Mouse (Mus musculus): ENCODE measurements around the gene Vil1. TPM values are rescaled to one million over a fixed set of nuclear protein-coding genes. Genes with fewer than 3 reads are reported as not detected.

The Vil1 gene
- total and polyA plus RNA-seq, 2 experiments: 0.18 to 0.26 TPM

GRCm38 (mm10) chr1:74388398-74388920 is 20.7 kb upstream of the Vil1 start:
- no peaks in the 10 kb centered on the region for H3K27me3 ChIP-seq (ENCODE audit: control insufficient read depth, insufficient read depth, low read length)
- no peaks in the 10 kb centered on the region for H3K36me3 ChIP-seq (ENCODE audit: control insufficient read depth, insufficient read depth, low read length)
- H3K27ac ChIP-seq (replicated peaks; ENCODE audit: insufficient read depth, low read depth, low read length): no peak overlapping the region; the same call in 1 of the 2 replicates
- peaks cover 17% of the 10 kb centered on the region for H3K4me1 ChIP-seq (ENCODE audit: control insufficient read depth, insufficient read depth, low read length)
- 91% methylated on average over 7 of the region's 7 CpGs for WGBS
- no peak overlapping the region for H3K9ac ChIP-seq (ENCODE audit: low read depth, low read length)
- H3K4me3 ChIP-seq (ENCODE audit: insufficient read depth, low read depth, low read length): no peak overlapping the region
- TF ChIP-seq CTCF (IDR thresholded peaks at IDR 0.05; ENCODE audit: low read depth, low read length) (no peak), POLR2A (IDR thresholded peaks at IDR 0.05; ENCODE audit: extremely low read depth, insufficient read depth, low read length) (no peak)
- peaks cover 12% of the 10 kb centered on the region; the same call in 1 of the 2 replicates for H3K79me2 ChIP-seq (ENCODE audit: control insufficient read depth, insufficient read depth, low read length)
- peak; percentile 40 for DNase-seq (ENCODE audit: extremely low read depth, low read depth, low spot score)

DNA sequence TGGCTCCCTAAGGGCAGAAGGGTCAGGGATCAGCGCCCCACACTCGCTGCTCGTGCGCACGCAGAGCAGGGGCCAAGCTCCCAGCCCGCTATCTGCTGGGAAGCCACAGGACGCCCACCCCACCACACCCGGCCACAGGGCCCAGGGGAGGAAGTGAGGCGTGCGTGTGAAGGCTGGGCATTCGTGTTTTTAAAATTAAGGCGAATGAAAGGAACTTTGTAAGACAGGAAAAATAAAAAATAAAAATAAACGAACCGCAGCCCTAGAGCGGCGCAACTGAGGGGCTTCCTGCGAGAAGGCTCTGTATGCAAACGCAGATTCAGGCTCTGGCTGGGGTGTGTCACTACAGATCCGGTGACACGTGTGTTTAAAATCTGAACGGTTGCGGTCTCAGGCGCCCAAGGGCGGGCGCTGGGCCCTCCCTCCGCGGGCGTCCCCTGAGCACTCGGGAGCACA is 19.3 kb upstream of the Vil1 start:
- no peak for TF ChIP-seq CTCF (IDR thresholded peaks at IDR 0.05; ENCODE audit: low read depth, low read length)
- no peak for TF ChIP-seq POLR2A (IDR thresholded peaks at IDR 0.05; ENCODE audit: extremely low read depth, insufficient read depth, low read length)
- H3K4me3 ChIP-seq (ENCODE audit: insufficient read depth, low read depth, low read length): no peak overlapping the region
- 50% methylated on average over 29 of the region's 29 CpGs for WGBS
- H3K4me1 ChIP-seq (ENCODE audit: control insufficient read depth, insufficient read depth, low read length): peaks cover 28% of the 10 kb centered on the region
- no peak overlapping the region for H3K27ac ChIP-seq (replicated peaks; ENCODE audit: insufficient read depth, low read depth, low read length)
- peaks cover 6% of the 10 kb centered on the region; the same call in 1 of the 2 replicates for H3K36me3 ChIP-seq (ENCODE audit: control insufficient read depth, insufficient read depth, low read length)
- H3K79me2 ChIP-seq (ENCODE audit: control insufficient read depth, insufficient read depth, low read length): peaks cover 17% of the 10 kb centered on the region; the same call in 1 of the 2 replicates
- H3K27me3 ChIP-seq (ENCODE audit: control insufficient read depth, insufficient read depth, low read length): no peaks in the 10 kb centered on the region
- DNase-seq (ENCODE audit: extremely low read depth, low read depth, low spot score): no peak
- H3K9ac ChIP-seq (ENCODE audit: low read depth, low read length): 0 out of 2 replicates have a peak overlapping the region, but pooled peaks have one; percentile 6

DNA sequence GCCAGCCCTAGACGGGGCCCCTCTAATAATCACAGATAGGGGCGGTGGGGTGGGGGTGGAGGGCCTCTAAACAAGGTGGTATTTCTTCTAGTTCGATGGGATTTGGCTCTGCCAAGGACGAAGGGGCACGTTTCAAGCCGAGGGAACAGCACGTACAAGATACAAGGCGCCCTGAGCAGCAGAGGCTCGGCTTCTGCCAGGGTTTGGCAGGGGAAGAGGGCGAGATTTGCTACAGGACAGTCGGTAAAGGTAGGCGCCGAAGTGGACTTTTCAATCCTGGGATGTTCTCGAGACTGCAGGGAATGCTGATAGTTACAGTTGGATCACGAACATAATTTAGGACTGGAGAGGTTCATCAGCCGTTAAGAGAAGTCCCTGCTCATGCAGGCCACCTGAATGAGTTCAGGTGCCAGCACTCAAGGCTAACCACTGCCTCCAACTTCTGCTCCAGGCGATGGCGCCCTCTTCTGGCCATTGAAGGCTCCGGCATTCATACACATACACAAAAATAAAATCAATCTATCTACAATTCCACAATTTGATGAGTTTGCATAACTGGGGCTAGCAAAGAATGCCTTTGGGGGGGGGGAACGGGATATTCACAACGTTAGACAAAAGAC is 18.8 kb upstream of the Vil1 start:
- Histone ChIP-seq H3K9ac (ENCODE audit: low read depth, low read length) (0 out of 2 replicates have a peak overlapping the region, but pooled peaks have one; percentile 15), H3K27ac (replicated peaks; ENCODE audit: insufficient read depth, low read depth, low read length) (peak overlapping the region; percentile 70), H3K4me1 (ENCODE audit: control insufficient read depth, insufficient read depth, low read length) (peaks cover 31% of the 10 kb centered on the region), H3K79me2 (ENCODE audit: control insufficient read depth, insufficient read depth, low read length) (peaks cover 17% of the 10 kb centered on the region; the same call in 1 of the 2 replicates), H3K36me3 (ENCODE audit: control insufficient read depth, insufficient read depth, low read length) (peaks cover 11% of the 10 kb centered on the region; the same call in 1 of the 2 replicates), H3K4me3 (ENCODE audit: insufficient read depth, low read depth, low read length) (no peak overlapping the region), H3K27me3 (ENCODE audit: control insufficient read depth, insufficient read depth, low read length) (no peaks in the 10 kb centered on the region)
- TF ChIP-seq CTCF (IDR thresholded peaks at IDR 0.05; ENCODE audit: low read depth, low read length) (peak; percentile 87), POLR2A (IDR thresholded peaks at IDR 0.05; ENCODE audit: extremely low read depth, insufficient read depth, low read length) (no peak)
- peak; percentile 68 for DNase-seq (ENCODE audit: extremely low read depth, low read depth, low spot score)
- 18% methylated on average over 21 of the region's 21 CpGs for WGBS

DNA sequence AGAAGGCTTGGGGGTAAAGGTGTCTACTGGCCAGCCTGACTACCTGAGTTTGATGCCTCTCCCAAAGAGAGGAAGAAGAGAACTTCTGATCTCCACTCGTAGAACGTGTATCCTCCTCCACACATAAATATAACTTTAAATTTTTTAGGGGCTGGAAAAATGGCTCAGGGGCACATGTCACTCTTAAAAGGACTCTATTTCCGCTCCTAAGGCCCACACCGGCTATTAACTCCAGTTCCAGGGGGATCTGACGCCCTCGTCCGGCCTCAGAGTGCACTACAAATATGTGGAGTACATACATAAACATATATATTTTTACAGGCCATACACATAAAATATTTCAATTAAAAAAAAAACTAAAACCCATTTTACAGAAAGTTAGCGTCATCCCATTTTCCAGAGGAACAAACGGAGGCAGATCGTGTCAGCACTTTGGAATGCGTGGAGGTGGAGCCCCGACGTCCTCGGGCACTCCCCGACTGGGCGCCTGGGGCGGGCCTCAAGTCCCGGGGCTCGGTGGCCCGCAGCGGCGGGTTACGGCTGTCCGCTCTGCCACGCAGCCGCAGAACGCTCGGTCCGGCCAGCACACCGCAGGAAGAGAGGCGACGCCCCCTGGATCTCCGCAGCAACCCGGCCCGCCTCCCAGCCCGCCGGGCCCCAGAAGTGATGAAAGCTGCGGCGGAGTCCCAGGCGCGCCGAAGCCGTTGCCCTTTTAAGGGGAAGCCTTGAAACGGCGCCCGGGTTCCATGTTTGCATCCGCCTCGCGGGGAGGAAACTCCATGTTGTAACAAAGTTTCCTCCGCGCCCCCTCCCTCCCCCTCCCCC is 18.0 kb upstream of the Vil1 start, which contains the start of gene Ctdsp1:
Gene Ctdsp1 (plus strand): TSS at position 586 of the 825 bp plus-strand sequence.
- Histone ChIP-seq H3K79me2 (ENCODE audit: control insufficient read depth, insufficient read depth, low read length) (peaks cover 17% of the 10 kb centered on the region; the same call in 1 of the 2 replicates), H3K27me3 (ENCODE audit: control insufficient read depth, insufficient read depth, low read length) (no peaks in the 10 kb centered on the region), H3K4me3 (ENCODE audit: insufficient read depth, low read depth, low read length) (peak within 1 kb of the TSS; percentile 92), H3K27ac (replicated peaks; ENCODE audit: insufficient read depth, low read depth, low read length) (peak within 1 kb of the TSS; percentile 99), H3K4me1 (ENCODE audit: control insufficient read depth, insufficient read depth, low read length) (peaks cover 31% of the 10 kb centered on the region), H3K9ac (ENCODE audit: low read depth, low read length) (peak within 1 kb of the TSS; percentile 96), H3K36me3 (ENCODE audit: control insufficient read depth, insufficient read depth, low read length) (peaks cover 11% of the 10 kb centered on the region; the same call in 1 of the 2 replicates)
- 4% methylated on average over 50 of the region's 51 CpGs for WGBS
- TF ChIP-seq POLR2A (IDR thresholded peaks at IDR 0.05; ENCODE audit: extremely low read depth, insufficient read depth, low read length) (peak; percentile 66; the same call in 1 of the 2 replicates), CTCF (IDR thresholded peaks at IDR 0.05; ENCODE audit: low read depth, low read length) (peak; percentile 17; the same call in 1 of the 2 replicates)
- peak; percentile 88 for DNase-seq (ENCODE audit: extremely low read depth, low read depth, low spot score)

DNA sequence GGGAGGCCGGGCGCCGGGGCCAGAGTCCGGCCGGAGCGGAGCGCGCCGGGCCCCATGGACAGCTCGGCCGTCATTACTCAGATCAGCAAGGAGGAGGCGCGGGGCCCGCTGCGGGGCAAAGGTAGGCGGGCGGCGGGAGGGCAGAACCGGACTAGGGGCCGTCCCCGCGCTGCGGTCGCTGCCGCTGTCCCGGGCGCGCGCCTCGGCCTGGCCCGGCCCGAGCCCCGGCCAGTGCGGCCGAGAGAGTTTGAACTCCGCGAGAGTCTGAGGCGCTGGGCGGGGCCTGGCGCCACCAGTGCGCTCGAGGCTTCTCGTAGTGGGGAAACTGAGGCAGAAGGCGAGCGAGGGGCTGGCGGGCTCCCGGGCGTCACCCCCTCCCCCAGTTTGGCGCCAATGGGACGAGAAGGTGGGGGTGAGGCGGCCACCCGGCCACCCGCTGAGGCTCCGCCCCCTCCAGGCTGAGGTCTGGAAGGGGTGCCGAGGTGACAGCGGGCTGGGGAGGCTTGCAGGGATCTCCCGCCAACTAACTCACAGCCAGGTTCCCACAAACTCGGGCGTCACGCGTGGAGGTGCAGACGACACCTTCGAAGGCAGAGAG is 17.2 kb upstream of the Vil1 start:
- peak overlapping the region; percentile 99 for H3K27ac ChIP-seq (replicated peaks; ENCODE audit: insufficient read depth, low read depth, low read length)
- 1% methylated on average over 54 of the region's 63 CpGs for WGBS
- no peaks in the 10 kb centered on the region for H3K27me3 ChIP-seq (ENCODE audit: control insufficient read depth, insufficient read depth, low read length)
- peaks cover 11% of the 10 kb centered on the region; the same call in 1 of the 2 replicates for H3K36me3 ChIP-seq (ENCODE audit: control insufficient read depth, insufficient read depth, low read length)
- TF ChIP-seq POLR2A (IDR thresholded peaks at IDR 0.05; ENCODE audit: extremely low read depth, insufficient read depth, low read length): peak; percentile 57
- no peak for TF ChIP-seq CTCF (IDR thresholded peaks at IDR 0.05; ENCODE audit: low read depth, low read length)
- H3K4me1 ChIP-seq (ENCODE audit: control insufficient read depth, insufficient read depth, low read length): peaks cover 31% of the 10 kb centered on the region
- H3K9ac ChIP-seq (ENCODE audit: low read depth, low read length): peak overlapping the region; percentile 96
- DNase-seq (ENCODE audit: extremely low read depth, low read depth, low spot score): peak; percentile 74
- peaks cover 17% of the 10 kb centered on the region; the same call in 1 of the 2 replicates for H3K79me2 ChIP-seq (ENCODE audit: control insufficient read depth, insufficient read depth, low read length)
- H3K4me3 ChIP-seq (ENCODE audit: insufficient read depth, low read depth, low read length): peak overlapping the region; percentile 92
